Mouse (Mus musculus): Measurements from ENCODE around the gene Cdk2ap2.

GRCm38 (mm10) chr19:4124432-4124831, 27.4 kb downstream of the Cdk2ap2 start:
- no peak for TF ChIP-seq POLR2A (IDR thresholded peaks at IDR 0.05; ENCODE audit: borderline replicate concordance, control insufficient read depth, low read depth, low read length)
- TF ChIP-seq CTCF (IDR thresholded peaks at IDR 0.05; ENCODE audit: control insufficient read depth, insufficient read depth, low read length), result no peak

All from bone marrow, adult 2 months (tissue).